Mouse (Mus musculus) spleen, adult 2 months (tissue): ENCODE data around the gene Zfp687. TPM values are rescaled to one million over a fixed set of nuclear protein-coding genes. Genes with fewer than 3 reads are reported as not detected.

Experiments
- DNase-seq, 2 experiments: peaks; one replicate each; pipeline versions ENCODE4 v3.0.0 to v3.0.0-alpha.2; 2012 to 2021; ENCODE audit warnings: low spot score in 2 of 2, low read depth in 1 of 2
- H3K27ac ChIP-seq: fragments of 200-500 bp; 2 replicates; pipeline ENCODE4 v1.5.1; 2012; ENCODE audit warnings: low read length, inconsistent platforms; ENCODE audit not compliant: insufficient read depth
- H3K27me3 ChIP-seq: fragments of 200-500 bp; 2 replicates; pipeline ENCODE4 v1.6.1; 2012; ENCODE audit warnings: mild to moderate bottlenecking, moderate library complexity, low read length, inconsistent platforms; ENCODE audit not compliant: control insufficient read depth, insufficient read depth
- H3K36me3 ChIP-seq: fragments of 200-500 bp; 2 replicates; pipeline ENCODE4 v1.6.1; 2012; ENCODE audit warnings: mild to moderate bottlenecking, low read length, inconsistent platforms; ENCODE audit not compliant: control insufficient read depth, insufficient read depth
- H3K4me1 ChIP-seq: fragments of 200-500 bp; 2 replicates; pipeline ENCODE4 v1.6.1; 2011; ENCODE audit warnings: inconsistent platforms; ENCODE audit not compliant: control insufficient read depth, insufficient read depth, insufficient read length
- H3K4me3 ChIP-seq: fragments of 200-500 bp; 2 replicates; pipeline ENCODE4 v1.5.1; 2011; ENCODE audit warnings: mild to moderate bottlenecking, inconsistent platforms; ENCODE audit not compliant: insufficient read depth, insufficient read length; ENCODE audit errors: extremely low read depth
- CTCF ChIP-seq: fragments of 200-500 bp; IDR thresholded peaks from 2 replicates; pipeline ENCODE4 v1.5.1; 2011; ENCODE audit warnings: mild to moderate bottlenecking, inconsistent platforms; ENCODE audit not compliant: insufficient read depth, insufficient read length, insufficient replicate concordance; ENCODE audit errors: extremely low read depth
- POLR2A ChIP-seq: fragments of 200-500 bp; IDR thresholded peaks from 2 replicates; pipeline ENCODE4 v1.6.1; 2011; ENCODE audit warnings: low read depth, low read length, inconsistent platforms
- WGBS: fragments of 180-500 bp; shearing (Covaris S2); methylation state at CpG from one replicate; pipeline ENCODE4 v1.1.7; 2018; 5-methylcytosine and 5-hydroxymethylcytosine counted together
- polyA plus RNA-seq: library from polyadenylated mRNA; depleted of rRNA; stranded (reverse); fragments of >200 nt; gene quantifications from 2 replicates; pipeline ENCODE4 v1.2.3, GENCODE M21; 2012

Gene Zfp687
- polyA plus RNA-seq, 1 experiment = 18.5 TPM

- 89% methylated on average over 2 of the region's 2 CpGs for WGBS
Measured at GRCm38 (mm10) chr3:95018741-95019140, 3.5 kb upstream of the Zfp687 start.

GRCm38 (mm10) chr3:95016532-95017056, 1.3 kb upstream of the Zfp687 start:
- peaks cover 14% of the 10 kb centered on the region; the same call in 1 of the 2 replicates for H3K4me1 ChIP-seq
- no peak for DNase-seq
- no peaks in the 10 kb centered on the region for H3K27me3 ChIP-seq
- peaks cover under 1% of the 10 kb centered on the region; the same call in 1 of the 2 replicates for H3K36me3 ChIP-seq
- H3K27ac ChIP-seq = peak overlapping the region; percentile 98
- peak overlapping the region; percentile 78 for H3K4me3 ChIP-seq
- 5% methylated on average over 21 of the region's 21 CpGs for WGBS
- TF ChIP-seq CTCF (no peak), POLR2A (no peak)

More at GRCm38 (mm10) chr3:95018741-95019140, 3.5 kb upstream of the Zfp687 start:
- no peaks in the 10 kb centered on the region for H3K27me3 ChIP-seq
- peak in 1 of 2 experiments; percentile 23 for DNase-seq
- no peaks in the 10 kb centered on the region for H3K36me3 ChIP-seq
- H3K4me3 ChIP-seq = no peak overlapping the region
- peaks cover 12% of the 10 kb centered on the region; the same call in 1 of the 2 replicates for H3K4me1 ChIP-seq
- TF ChIP-seq CTCF (no peak), POLR2A (no peak)
- no peak overlapping the region for H3K27ac ChIP-seq

- Histone ChIP-seq H3K27me3 (no peaks in the 10 kb centered on the region), H3K36me3 (peaks cover 6% of the 10 kb centered on the region), H3K27ac (peak overlapping the region; percentile 98), H3K4me1 (peaks cover 14% of the 10 kb centered on the region; the same call in 1 of the 2 replicates), H3K4me3 (peak overlapping the region; percentile 78)
- TF ChIP-seq CTCF (no peak), POLR2A (no peak; the same call in 1 of the 2 replicates)
- DNase-seq = peak; percentile 81 to 88
- under 1% methylated on average over 40 of the region's 40 CpGs for WGBS
Measured at GRCm38 (mm10) chr3:95015891-95016531, 763 bp upstream of the Zfp687 start.

- H3K4me1 ChIP-seq = peaks cover 14% of the 10 kb centered on the region; the same call in 1 of the 2 replicates
- H3K27me3 ChIP-seq = no peaks in the 10 kb centered on the region
- peak overlapping the region; percentile 84; the same call in 1 of the 2 replicates for H3K27ac ChIP-seq
- peaks cover 18% of the 10 kb centered on the region for H3K36me3 ChIP-seq
- 3% methylated on average over 44 of the region's 44 CpGs for WGBS
- TF ChIP-seq CTCF (no peak), POLR2A (no peak)
- DNase-seq = peak in 1 of 2 experiments; percentile 40
- peak overlapping the region; percentile 90 for H3K4me3 ChIP-seq
Measured at GRCm38 (mm10) chr3:95014428-95015151, 658 bp downstream of the Zfp687 start.

- 40% methylated on average over 13 of the region's 13 CpGs for WGBS
- peaks cover 14% of the 10 kb centered on the region; the same call in 1 of the 2 replicates for H3K4me1 ChIP-seq
- no peak overlapping the region for H3K27ac ChIP-seq
- no peaks in the 10 kb centered on the region for H3K27me3 ChIP-seq
- H3K4me3 ChIP-seq = peak overlapping the region; percentile 90; the same call in 1 of the 2 replicates
- peaks cover 24% of the 10 kb centered on the region for H3K36me3 ChIP-seq
- TF ChIP-seq CTCF = no peak
- TF ChIP-seq POLR2A = no peak
- DNase-seq = no peak
Measured at GRCm38 (mm10) chr3:95013699-95014427, 1.4 kb downstream of the Zfp687 start.

- no peak overlapping the region for H3K4me3 ChIP-seq
- WGBS = 98% methylated on average over 3 of the region's 3 CpGs
- DNase-seq = no peak
- H3K27me3 ChIP-seq = no peaks in the 10 kb centered on the region
- H3K4me1 ChIP-seq = peaks cover 14% of the 10 kb centered on the region; the same call in 1 of the 2 replicates
- TF ChIP-seq CTCF (no peak), POLR2A (no peak)
- H3K27ac ChIP-seq = no peak overlapping the region
- H3K36me3 ChIP-seq = peaks cover 29% of the 10 kb centered on the region
Measured at GRCm38 (mm10) chr3:95012982-95013381, 2.3 kb downstream of the Zfp687 start.
